Mouse (Mus musculus) G1E (cell line): ENCODE results near the gene Tbc1d8. TPM values are rescaled to one million over a fixed set of nuclear protein-coding genes. Genes with fewer than 3 reads are reported as not detected.

Source experiments
- ATAC-seq: 2 replicates; pipeline ENCODE4 v1.8.0; 2016; ENCODE audit warnings: mild to moderate bottlenecking; ENCODE audit not compliant: insufficient number of reproducible peaks, poor library complexity, low FRiP score, severe bottlenecking; ENCODE audit errors: extremely low read depth
- DNase-seq: peaks from one replicate; pipeline ENCODE4 v3.0.0; 2012; ENCODE audit warnings: low spot score
- H3K27me3 ChIP-seq: 2 replicates; pipeline ENCODE4 v1.6.1; 2012; ENCODE audit warnings: mild to moderate bottlenecking, low read length, inconsistent platforms; ENCODE audit not compliant: insufficient read depth
- H3K36me3 ChIP-seq: replicated peaks from 2 replicates; pipeline ENCODE3; 2012; ENCODE audit warnings: mild to moderate bottlenecking, inconsistent platforms
- H3K4me1 ChIP-seq: 2 replicates; pipeline ENCODE4 v1.6.1; 2012; ENCODE audit warnings: low read depth, low read length, inconsistent platforms, mixed read lengths; ENCODE audit not compliant: insufficient read depth
- H3K4me3 ChIP-seq: 2 replicates; pipeline ENCODE4 v1.5.1; 2012; ENCODE audit warnings: low read depth, mild to moderate bottlenecking, inconsistent platforms, low read length, moderate library complexity, mixed read lengths
- H3K9me3 ChIP-seq: replicated peaks from 2 replicates; pipeline ENCODE4 v1.6.1; 2012; ENCODE audit warnings: inconsistent platforms
- CTCF ChIP-seq: IDR thresholded peaks from 2 replicates; pipeline ENCODE4 v1.5.1; 2012; ENCODE audit warnings: low read depth, low read length, inconsistent platforms, mixed read lengths
- GATA1 ChIP-seq: IDR thresholded peaks from 2 replicates; pipeline ENCODE4 v1.6.1; 2012; ENCODE audit warnings: borderline replicate concordance, low read length, inconsistent platforms, mixed read lengths
- GATA2 ChIP-seq: IDR thresholded peaks from 2 replicates; pipeline ENCODE4 v1.6.1; 2012; ENCODE audit warnings: low read depth, low read length, inconsistent platforms, borderline replicate concordance
- POLR2AphosphoS5 ChIP-seq: IDR thresholded peaks from 2 replicates; pipeline ENCODE4 v1.6.1; 2012; ENCODE audit warnings: low read depth, low read length, inconsistent platforms; ENCODE audit not compliant: insufficient replicate concordance
- TAL1 ChIP-seq: conservative IDR thresholded peaks from 2 replicates; pipeline ENCODE4 v1.6.1; 2012; ENCODE audit warnings: low read depth, low read length, inconsistent platforms, mixed read lengths
- polyA plus RNA-seq: library from polyadenylated mRNA; stranded (reverse); fragments of >175 nt; gene quantifications from 2 replicates; pipeline ENCODE4 v1.2.3, GENCODE M21; 2012
- total RNA-seq, 2 experiments: library from RNA; stranded (forward) in 1 of 2; stranded (reverse) in 1 of 2; fragments of 200-1000 nt in 1 of 2; fragments of >200 nt in 1 of 2; fragmentation: Nextera tagmentation in 1 of 2; gene quantifications; 2 replicates each; pipeline ENCODE4 v1.2.3; 2014 to 2017

The Tbc1d8 gene
- total and polyA plus RNA-seq, 3 experiments: 3.5 to 6.9 (median 3.9) TPM

GRCm38 (mm10) chr1:39521326-39521725, 42.8 kb upstream of the Tbc1d8 start:
- no peak overlapping the region for H3K4me3 ChIP-seq
- no peaks in the 10 kb centered on the region for H3K36me3 ChIP-seq
- H3K9me3 ChIP-seq: peaks cover 9% of the 10 kb centered on the region
- H3K4me1 ChIP-seq: peaks cover 3% of the 10 kb centered on the region; the same call in 1 of the 2 replicates
- no peak for TF ChIP-seq CTCF
- TF ChIP-seq GATA2: no peak
- no peak for TF ChIP-seq GATA1
- TF ChIP-seq TAL1: no peak
- no peak for TF ChIP-seq POLR2AphosphoS5
- peaks cover 34% of the 10 kb centered on the region for H3K27me3 ChIP-seq
- ATAC-seq (no peak), DNase-seq (no peak)

GRCm38 (mm10) chr1:39515303-39515991, 36.9 kb upstream of the Tbc1d8 start:
- no peak for TF ChIP-seq GATA1
- H3K4me3 ChIP-seq: no peak overlapping the region
- peaks cover 38% of the 10 kb centered on the region for H3K27me3 ChIP-seq
- H3K4me1 ChIP-seq: peaks cover 3% of the 10 kb centered on the region; the same call in 1 of the 2 replicates
- no peaks in the 10 kb centered on the region for H3K36me3 ChIP-seq
- ATAC-seq (no peak), DNase-seq (no peak)
- H3K9me3 ChIP-seq: peaks cover 9% of the 10 kb centered on the region

- TF ChIP-seq GATA1: no peak
- no peak for TF ChIP-seq TAL1
- TF ChIP-seq POLR2AphosphoS5: no peak
- TF ChIP-seq GATA2: no peak
- no peak for TF ChIP-seq CTCF
- DNase-seq (no peak), ATAC-seq (no peak)
- H3K4me3 ChIP-seq: no peak overlapping the region
- peaks cover 5% of the 10 kb centered on the region; the same call in 1 of the 2 replicates for H3K4me1 ChIP-seq
- no peaks in the 10 kb centered on the region for H3K9me3 ChIP-seq
- H3K27me3 ChIP-seq: peaks cover 51% of the 10 kb centered on the region
- no peaks in the 10 kb centered on the region for H3K36me3 ChIP-seq
Observed at GRCm38 (mm10) chr1:39512183-39512582, 33.6 kb upstream of the Tbc1d8 start.

- no peaks in the 10 kb centered on the region for H3K9me3 ChIP-seq
- DNase-seq (no peak), ATAC-seq (no peak)
- no peak overlapping the region for H3K4me3 ChIP-seq
- H3K36me3 ChIP-seq: no peaks in the 10 kb centered on the region
- peaks cover 52% of the 10 kb centered on the region for H3K27me3 ChIP-seq
- TF ChIP-seq CTCF: no peak
- TF ChIP-seq POLR2AphosphoS5: no peak
- TF ChIP-seq GATA2: no peak
- no peak for TF ChIP-seq GATA1
- TF ChIP-seq TAL1: no peak
- peaks cover 3% of the 10 kb centered on the region; the same call in 1 of the 2 replicates for H3K4me1 ChIP-seq
Observed at GRCm38 (mm10) chr1:39511775-39512174, 33.2 kb upstream of the Tbc1d8 start.

GRCm38 (mm10) chr1:39505600-39505999, 27.0 kb upstream of the Tbc1d8 start:
- Histone ChIP-seq H3K9me3 (no peaks in the 10 kb centered on the region), H3K27me3 (peaks cover 52% of the 10 kb centered on the region), H3K4me1 (peaks cover 6% of the 10 kb centered on the region; the same call in 1 of the 2 replicates), H3K4me3 (no peak overlapping the region), H3K36me3 (no peaks in the 10 kb centered on the region)
- DNase-seq (no peak), ATAC-seq (no peak)
- no peak for TF ChIP-seq GATA2
- no peak for TF ChIP-seq POLR2AphosphoS5
- TF ChIP-seq TAL1: no peak
- TF ChIP-seq CTCF: no peak
- no peak for TF ChIP-seq GATA1

- peaks cover 54% of the 10 kb centered on the region for H3K27me3 ChIP-seq
- H3K36me3 ChIP-seq: no peaks in the 10 kb centered on the region
- ATAC-seq: no peak
- DNase-seq: no peak
- TF ChIP-seq POLR2AphosphoS5 (no peak), GATA2 (no peak), CTCF (no peak), GATA1 (no peak), TAL1 (no peak)
- no peaks in the 10 kb centered on the region for H3K9me3 ChIP-seq
- H3K4me3 ChIP-seq: no peak overlapping the region
- peaks cover 12% of the 10 kb centered on the region for H3K4me1 ChIP-seq
Observed at GRCm38 (mm10) chr1:39504261-39504660, 25.7 kb upstream of the Tbc1d8 start.
